Mouse (Mus musculus) testis, postnatal 14 days (tissue): Measurements from ENCODE around the gene Zfp788.
A peak's percentile ranks its signal among the peaks of the same experiment; 100 is the strongest.
"Not testable (repeated sequence)": the region's sequence is repeated elsewhere in the genome, so short reads cannot be mapped to it uniquely, and the experiment has no call there.

Experiments
- DNase-seq: peaks from one replicate; pipeline ENCODE4 v3.0.0; 2021; ENCODE audit warnings: low spot score

The Zfp788 gene

DNA sequence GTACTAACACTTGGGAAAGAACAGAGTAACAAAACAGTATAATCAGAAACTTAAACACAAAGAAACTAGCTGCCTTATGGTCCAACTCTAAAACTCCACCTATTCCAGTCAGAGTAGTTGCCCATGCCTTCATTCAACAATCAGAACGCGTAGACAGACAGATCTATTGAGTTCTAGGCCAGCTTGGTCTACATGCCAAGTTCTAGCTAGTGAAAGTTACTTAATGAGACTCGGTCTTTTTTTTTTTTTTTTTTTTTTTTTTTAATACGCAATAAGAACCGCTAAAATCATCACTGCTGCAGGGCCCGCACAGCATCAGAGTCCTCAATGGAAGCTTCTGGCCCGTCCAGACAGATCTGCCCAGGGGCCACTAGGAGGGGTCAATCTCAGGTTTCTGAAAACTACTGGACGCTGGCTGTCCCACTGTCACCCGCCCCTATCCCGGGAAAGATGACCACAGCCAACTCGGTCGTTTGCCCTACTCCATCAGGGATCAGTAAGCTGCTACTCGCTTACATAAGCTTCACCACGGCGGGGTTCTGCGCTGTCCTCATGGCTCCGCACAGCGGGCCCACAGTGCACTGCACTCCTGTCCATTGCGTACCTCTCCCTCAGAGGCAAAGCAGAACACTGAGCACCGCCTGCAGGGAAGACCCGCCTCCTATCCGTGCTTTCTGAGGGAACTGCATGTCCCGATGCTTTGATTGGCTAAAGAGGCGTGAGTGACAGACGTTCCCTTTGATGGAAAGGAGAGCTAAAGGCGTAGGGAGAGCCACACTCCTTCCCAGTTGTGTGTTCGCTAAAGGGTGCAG is at the start of gene Zfp788:
Zfp788 (plus strand) TSS at position 795 of the 812 bp plus-strand sequence.
- peak; percentile 93 for DNase-seq

DNA sequence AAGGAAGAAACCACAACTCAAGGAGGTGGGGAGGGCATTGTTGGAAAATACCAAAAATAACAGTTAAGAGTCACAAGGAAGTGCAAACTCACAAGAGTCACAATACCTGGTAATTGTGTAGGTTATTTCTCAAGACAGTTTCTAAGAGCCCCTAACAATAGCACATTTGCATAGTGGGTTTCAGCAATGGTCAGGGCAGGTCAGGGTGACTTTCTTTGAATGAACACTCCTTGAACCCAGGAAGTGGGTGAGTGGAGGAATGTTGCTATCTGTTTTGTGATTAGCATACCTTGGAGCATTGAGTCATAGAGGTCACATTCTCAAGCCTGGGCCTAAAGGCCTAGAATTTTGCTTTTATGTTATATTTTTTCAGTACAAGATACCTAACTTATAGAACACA is 45.2 kb upstream of the Zfp788 start:
- not testable (repeated sequence) for DNase-seq

GRCm38 (mm10) chr7:41598615-41599014 is 34.4 kb upstream of the Zfp788 start:
- no peak for DNase-seq

- peak; percentile 88 for DNase-seq
Observed at GRCm38 (mm10) chr7:41599034-41599813, 33.8 kb upstream of the Zfp788 start, which contains the start of gene 2610021A01Rik. Gene 2610021A01Rik, plus strand, starts transcription at chr7:41599230.

- DNase-seq: no peak
Observed at GRCm38 (mm10) chr7:41599932-41600548, 33.0 kb upstream of the Zfp788 start.

GRCm38 (mm10) chr7:41611654-41612053 is 21.3 kb upstream of the Zfp788 start:
- no peak for DNase-seq

DNA sequence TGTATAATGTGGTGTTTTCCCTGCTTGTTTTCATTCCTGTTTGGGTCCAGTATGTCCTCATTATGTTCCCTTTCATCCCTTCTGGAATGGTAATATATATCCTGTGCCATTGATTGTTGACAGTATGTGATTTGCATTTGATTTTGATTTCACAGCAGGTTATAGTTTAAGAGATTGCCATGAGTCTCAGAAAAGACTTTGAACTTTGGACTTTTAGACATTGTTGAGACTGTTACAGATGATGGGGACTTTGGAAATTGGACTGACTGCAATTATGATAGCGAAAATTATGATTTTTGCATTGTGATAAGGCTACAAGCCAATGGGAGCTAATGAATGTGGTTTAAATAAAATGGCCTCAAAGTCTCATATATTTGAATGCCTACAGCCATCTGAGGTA is 16.8 kb upstream of the Zfp788 start:
- DNase-seq: not testable (repeated sequence)

DNA sequence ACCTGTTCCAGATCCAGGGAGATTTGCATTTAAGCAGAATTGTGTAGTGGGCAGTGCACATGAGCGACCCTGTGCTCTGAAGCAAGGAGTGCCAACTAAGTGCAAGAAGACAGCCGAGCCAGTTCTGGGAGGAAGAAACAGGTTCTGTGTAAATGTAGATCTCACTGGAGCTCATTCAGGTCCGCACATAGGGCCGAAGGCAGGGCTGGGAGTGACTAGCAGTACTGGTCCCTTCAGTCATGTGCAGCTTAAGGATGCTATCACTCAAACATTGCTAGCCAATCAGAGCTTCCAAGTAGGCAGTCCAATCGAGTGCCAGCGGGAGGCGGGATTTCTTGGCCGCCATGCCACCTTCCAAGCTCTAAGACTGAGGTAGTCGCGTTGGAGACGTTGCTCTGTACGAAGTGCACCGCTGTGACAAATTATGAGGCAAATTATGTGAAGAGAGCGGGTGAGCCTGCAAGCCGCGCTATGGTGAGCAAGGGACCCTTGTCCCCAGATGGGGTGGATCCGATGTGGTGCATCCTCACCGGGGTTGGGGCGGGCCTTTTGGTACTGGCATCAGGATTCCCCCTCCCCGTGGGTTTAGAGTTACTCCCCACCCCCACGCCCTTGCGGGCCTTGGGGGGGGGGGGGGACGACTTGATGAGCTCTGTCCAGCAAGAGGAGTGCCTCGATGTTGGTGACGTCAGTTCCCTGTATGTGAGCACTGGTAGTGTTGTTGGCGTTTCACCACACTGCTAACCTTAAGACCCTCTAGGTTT is 400 bp downstream of the Zfp788 start:
- peak; percentile 90 for DNase-seq

- DNase-seq: not testable (repeated sequence)
Observed at GRCm38 (mm10) chr7:41674326-41674725, 41.3 kb downstream of the Zfp788 start.
